Mouse (Mus musculus) lung, embryonic 16.5 days (tissue): ENCODE results near the gene Gm47959. TPM values are rescaled to one million over a fixed set of nuclear protein-coding genes. Genes with fewer than 3 reads are reported as not detected.

Experiments
- ATAC-seq: fragments of 200-750 bp; cut with Nextera tagmentation; 2 replicates; pipeline ENCODE4 v1.8.0; 2017; ENCODE audit warnings: low read depth, mild to moderate bottlenecking, moderate library complexity
- H3K27ac ChIP-seq: fragments of 300-500 bp; sonication (generic); 2 replicates; pipeline ENCODE4 v1.5.1; 2014; ENCODE audit warnings: mild to moderate bottlenecking, control low read depth, low read length
- H3K27me3 ChIP-seq: fragments of 300-500 bp; sonication (generic); 2 replicates; pipeline ENCODE4 v1.6.1; 2014; ENCODE audit warnings: low read depth, low read length, mixed read lengths; ENCODE audit not compliant: control insufficient read depth, insufficient read depth
- H3K36me3 ChIP-seq: fragments of 300-500 bp; sonication (generic); 2 replicates; pipeline ENCODE4 v1.6.1; 2014; ENCODE audit warnings: low read length; ENCODE audit not compliant: control insufficient read depth, insufficient read depth
- H3K4me1 ChIP-seq: fragments of 300-500 bp; sonication (generic); replicated peaks from 2 replicates; pipeline ENCODE4 v1.6.1; 2014; ENCODE audit warnings: low read length, mixed read lengths; ENCODE audit not compliant: control insufficient read depth, insufficient read depth
- H3K4me2 ChIP-seq: fragments of 300-500 bp; sonication (generic); 2 replicates; pipeline ENCODE4 v1.6.1; 2014; ENCODE audit warnings: low read depth, low read length, control low read depth
- H3K4me3 ChIP-seq: fragments of 300-500 bp; sonication (generic); 2 replicates; pipeline ENCODE4 v1.5.1; 2014; ENCODE audit warnings: mild to moderate bottlenecking, low read length, control low read depth
- H3K9ac ChIP-seq: fragments of 300-500 bp; sonication (generic); 2 replicates; pipeline ENCODE4 v1.6.1; 2014; ENCODE audit warnings: low read length, control low read depth
- H3K9me3 ChIP-seq: fragments of 300-500 bp; sonication (generic); 2 replicates; pipeline ENCODE4 v1.6.1; 2016; ENCODE audit warnings: low read length; ENCODE audit not compliant: control insufficient read depth
- WGBS: fragments of 180-500 bp; shearing (Covaris S2); extraction: QIAGEN DNeasy Blood & Tissue Kit; methylation state at CpG from one replicate; pipeline ENCODE4 v1.1.7; 2014; 5-methylcytosine and 5-hydroxymethylcytosine counted together
- polyA plus RNA-seq: library from polyadenylated mRNA; unstranded; fragments of >200 nt; fragmentation: Nextera tagmentation; extraction: Ambion mirVana; gene quantifications from 2 replicates; pipeline ENCODE4 v1.2.1, GENCODE M21; 2015

The Gm47959 gene
- polyA plus RNA-seq, 1 experiment from 2014 or later: not detected

DNA sequence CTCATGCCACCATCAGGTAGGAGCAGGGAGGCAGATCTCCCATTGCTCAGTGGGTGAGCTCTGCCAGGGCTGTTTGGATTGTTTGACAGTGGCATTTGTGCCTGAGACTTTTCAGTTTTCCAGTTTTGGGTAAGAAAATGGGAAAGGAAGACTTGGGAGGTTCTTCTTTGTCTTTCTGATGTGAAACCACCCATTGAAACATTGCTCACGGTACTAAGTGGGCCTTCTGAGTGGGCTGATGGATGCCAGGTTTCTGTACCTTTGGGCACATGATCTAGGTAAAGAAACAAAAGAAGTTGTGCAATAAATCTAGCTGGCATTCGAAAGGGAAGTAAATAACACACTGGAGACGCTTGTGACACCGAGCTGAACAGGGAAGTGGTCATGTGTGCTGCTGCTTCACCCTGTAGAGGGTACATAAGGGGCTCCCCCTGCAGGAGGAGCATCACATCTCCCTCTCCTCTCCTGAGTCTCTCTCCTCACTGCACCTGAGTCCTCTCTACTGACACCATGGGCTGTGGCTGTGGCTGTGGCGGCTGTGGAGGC is 44.6 kb downstream of the Gm47959 start, which contains the start of gene Gm47969:
Gene Gm47969 (plus strand): TSS at position 51 of the 546 bp plus-strand sequence.
- no peak for ATAC-seq
- 63% methylated on average over 5 of the region's 5 CpGs for WGBS

More for the DNA sequence above, 44.6 kb downstream of the Gm47959 start, which contains the start of gene Gm47969:
- no peaks in the 10 kb centered on the region for H3K27me3 ChIP-seq
- H3K4me1 ChIP-seq: no peaks in the 10 kb centered on the region
- H3K4me3 ChIP-seq: no peak within 1 kb of the TSS
- no peaks in the 10 kb centered on the region for H3K36me3 ChIP-seq
- H3K9ac ChIP-seq: no peak within 1 kb of the TSS
- H3K9me3 ChIP-seq: no peaks in the 10 kb centered on the region
- no peak within 1 kb of the TSS for H3K27ac ChIP-seq
- H3K4me2 ChIP-seq: no peak within 1 kb of the TSS

Other genes starting within 250 kb of the Gm47959 start
- not detected in 2 replicates for gene Tm4sf20, start 232.1 kb upstream of the Gm47959 start, polyA plus RNA-seq
- gene Gm47791, start 229.3 kb upstream of the Gm47959 start, polyA plus RNA-seq: not detected in 2 replicates
- gene Agfg1, start 161.1 kb upstream of the Gm47959 start, polyA plus RNA-seq: 30.8 and 31.4 TPM in 2 replicates
- gene A030005L19Rik, start 87.2 kb upstream of the Gm47959 start, polyA plus RNA-seq: not detected in 2 replicates
- not detected in 2 replicates for gene A030014E15Rik, start 75.6 kb upstream of the Gm47959 start, polyA plus RNA-seq
- not detected in 2 replicates for gene Gm6217, start 69.1 kb upstream of the Gm47959 start, polyA plus RNA-seq
- not detected in 2 replicates for gene A030003K21Rik, start 57.2 kb upstream of the Gm47959 start, polyA plus RNA-seq
- gene Gm7544, start 44.5 kb upstream of the Gm47959 start, polyA plus RNA-seq: not detected in 2 replicates
- gene Gm47955, start 40.3 kb upstream of the Gm47959 start, polyA plus RNA-seq: not detected in 2 replicates
- gene Slc19a3, start 37.9 kb downstream of the Gm47959 start, polyA plus RNA-seq: 0.98 and 1.0 TPM in 2 replicates
- not detected in 2 replicates for gene Krtap28-10, start 41.9 kb downstream of the Gm47959 start, polyA plus RNA-seq
- gene Gm47969, start 44.4 kb downstream of the Gm47959 start, polyA plus RNA-seq: not detected in 2 replicates
- not detected in 2 replicates for gene A030005K14Rik, start 58.8 kb downstream of the Gm47959 start, polyA plus RNA-seq
- not detected in 2 replicates for gene Krtap28-13, start 60.4 kb downstream of the Gm47959 start, polyA plus RNA-seq
- gene Ccl20, start 116.2 kb downstream of the Gm47959 start, polyA plus RNA-seq: not detected in 2 replicates
- gene Daw1, start 159.2 kb downstream of the Gm47959 start, polyA plus RNA-seq: 1.3 and 1.7 TPM in 2 replicates